Mouse (Mus musculus): ENCODE measurements around the gene Psmc6. TPM values are rescaled to one million over a fixed set of nuclear protein-coding genes. Genes with fewer than 3 reads are reported as not detected.

Psmc6 gene
- polyA plus RNA-seq, 1 experiment from 2014 or later = 146 TPM

GRCm38 (mm10) chr14:45307630-45308328 lies 21.8 kb upstream of the Psmc6 start:
- Histone ChIP-seq H3K4me1 (replicated peaks; ENCODE audit: insufficient read depth, low read length) (no peaks in the 10 kb centered on the region), H3K9me3 (replicated peaks; ENCODE audit: low read length) (no peaks in the 10 kb centered on the region), H3K27ac (no peak overlapping the region), H3K9ac (ENCODE audit: low read depth, low read length) (no peak overlapping the region), H3K4me2 (ENCODE audit: low read length) (no peak overlapping the region), H3K4me3 (replicated peaks; ENCODE audit: low read depth, low read length) (no peak overlapping the region), H3K36me3 (ENCODE audit: insufficient read depth, low read length) (no peaks in the 10 kb centered on the region), H3K27me3 (ENCODE audit: insufficient read depth, low read length) (no peaks in the 10 kb centered on the region)
- TF ChIP-seq CTCF (IDR thresholded peaks at IDR 0.05; ENCODE audit: low read depth) = no peak
- no peak for DNase-seq (ENCODE audit: low spot score)
- ATAC-seq (replicated peaks; ENCODE audit: low FRiP score, low read depth) = no peak
- 82% methylated on average over 8 of the region's 8 CpGs for WGBS

GRCm38 (mm10) chr14:45309646-45310045 lies 19.9 kb upstream of the Psmc6 start:
- H3K9me3 ChIP-seq (replicated peaks; ENCODE audit: low read length) = no peaks in the 10 kb centered on the region
- no peak for TF ChIP-seq CTCF (IDR thresholded peaks at IDR 0.05; ENCODE audit: low read depth)
- no peak overlapping the region for H3K4me2 ChIP-seq (ENCODE audit: low read length)
- no peak overlapping the region for H3K27ac ChIP-seq
- 88% methylated on average over 13 of the region's 13 CpGs for WGBS
- ATAC-seq (replicated peaks; ENCODE audit: low FRiP score, low read depth) (no peak), DNase-seq (ENCODE audit: low spot score) (no peak)
- H3K4me1 ChIP-seq (replicated peaks; ENCODE audit: insufficient read depth, low read length) = no peaks in the 10 kb centered on the region
- no peaks in the 10 kb centered on the region for H3K27me3 ChIP-seq (ENCODE audit: insufficient read depth, low read length)
- no peak overlapping the region for H3K9ac ChIP-seq (ENCODE audit: low read depth, low read length)
- H3K4me3 ChIP-seq (replicated peaks; ENCODE audit: low read depth, low read length) = no peak overlapping the region
- no peaks in the 10 kb centered on the region for H3K36me3 ChIP-seq (ENCODE audit: insufficient read depth, low read length)

GRCm38 (mm10) chr14:45310101-45310500 lies 19.5 kb upstream of the Psmc6 start:
- ATAC-seq (replicated peaks; ENCODE audit: low FRiP score, low read depth) = no peak
- Histone ChIP-seq H3K4me2 (ENCODE audit: low read length) (no peak overlapping the region), H3K9me3 (replicated peaks; ENCODE audit: low read length) (no peaks in the 10 kb centered on the region), H3K4me3 (replicated peaks; ENCODE audit: low read depth, low read length) (no peak overlapping the region), H3K4me1 (replicated peaks; ENCODE audit: insufficient read depth, low read length) (no peaks in the 10 kb centered on the region), H3K9ac (ENCODE audit: low read depth, low read length) (no peak overlapping the region), H3K36me3 (ENCODE audit: insufficient read depth, low read length) (no peaks in the 10 kb centered on the region), H3K27ac (no peak overlapping the region), H3K27me3 (ENCODE audit: insufficient read depth, low read length) (no peaks in the 10 kb centered on the region)
- no peak for TF ChIP-seq CTCF (IDR thresholded peaks at IDR 0.05; ENCODE audit: low read depth)
- WGBS = 92% methylated on average over 14 of the region's 14 CpGs
- no peak for DNase-seq (ENCODE audit: low spot score)

GRCm38 (mm10) chr14:45316927-45317326 lies 12.7 kb upstream of the Psmc6 start:
- Histone ChIP-seq H3K4me2 (ENCODE audit: low read length) (peak overlapping the region; percentile 73), H3K9me3 (replicated peaks; ENCODE audit: low read length) (no peaks in the 10 kb centered on the region), H3K27ac (no peak overlapping the region), H3K9ac (ENCODE audit: low read depth, low read length) (no peak overlapping the region), H3K4me1 (replicated peaks; ENCODE audit: insufficient read depth, low read length) (peaks cover 5% of the 10 kb centered on the region; the same call in 1 of the 2 replicates), H3K4me3 (replicated peaks; ENCODE audit: low read depth, low read length) (peak overlapping the region; percentile 93; the same call in 1 of the 2 replicates), H3K36me3 (ENCODE audit: insufficient read depth, low read length) (no peaks in the 10 kb centered on the region), H3K27me3 (ENCODE audit: insufficient read depth, low read length) (no peaks in the 10 kb centered on the region)
- TF ChIP-seq CTCF (IDR thresholded peaks at IDR 0.05; ENCODE audit: low read depth) = no peak
- 77% methylated on average over 5 of the region's 5 CpGs for WGBS
- ATAC-seq (replicated peaks; ENCODE audit: low FRiP score, low read depth) = no peak
- DNase-seq (ENCODE audit: low spot score) = no peak

GRCm38 (mm10) chr14:45317921-45318411 lies 11.6 kb upstream of the Psmc6 start:
- Histone ChIP-seq H3K4me1 (replicated peaks; ENCODE audit: insufficient read depth, low read length) (peaks cover 5% of the 10 kb centered on the region; the same call in 1 of the 2 replicates), H3K27ac (peak overlapping the region; percentile 86), H3K36me3 (ENCODE audit: insufficient read depth, low read length) (no peaks in the 10 kb centered on the region), H3K9ac (ENCODE audit: low read depth, low read length) (peak overlapping the region; percentile 92), H3K9me3 (replicated peaks; ENCODE audit: low read length) (no peaks in the 10 kb centered on the region), H3K4me3 (replicated peaks; ENCODE audit: low read depth, low read length) (peak overlapping the region; percentile 93), H3K27me3 (ENCODE audit: insufficient read depth, low read length) (no peaks in the 10 kb centered on the region), H3K4me2 (ENCODE audit: low read length) (peak overlapping the region; percentile 73)
- ATAC-seq (replicated peaks; ENCODE audit: low FRiP score, low read depth) (peak; percentile 34), DNase-seq (ENCODE audit: low spot score) (no peak)
- no peak for TF ChIP-seq CTCF (IDR thresholded peaks at IDR 0.05; ENCODE audit: low read depth)
- WGBS = under 1% methylated on average over 38 of the region's 38 CpGs

GRCm38 (mm10) chr14:45318426-45319236 lies 11.0 kb upstream of the Psmc6 start, which contains the start of gene Ero1l:
TSS of gene Ero1l (minus strand) at chr14:45318771.
- H3K4me3 ChIP-seq (replicated peaks; ENCODE audit: low read depth, low read length) = peak within 1 kb of the TSS; percentile 93
- DNase-seq (ENCODE audit: low spot score) = peak; percentile 87
- WGBS = 2% methylated on average over 47 of the region's 74 CpGs
- no peaks in the 10 kb centered on the region for H3K27me3 ChIP-seq (ENCODE audit: insufficient read depth, low read length)
- peak within 1 kb of the TSS; percentile 92 for H3K9ac ChIP-seq (ENCODE audit: low read depth, low read length)
- H3K36me3 ChIP-seq (ENCODE audit: insufficient read depth, low read length) = no peaks in the 10 kb centered on the region
- peak; percentile 94 for ATAC-seq (replicated peaks; ENCODE audit: low FRiP score, low read depth)
- H3K4me1 ChIP-seq (replicated peaks; ENCODE audit: insufficient read depth, low read length) = peaks cover 5% of the 10 kb centered on the region; the same call in 1 of the 2 replicates
- H3K9me3 ChIP-seq (replicated peaks; ENCODE audit: low read length) = no peaks in the 10 kb centered on the region
- no peak for TF ChIP-seq CTCF (IDR thresholded peaks at IDR 0.05; ENCODE audit: low read depth)
- H3K4me2 ChIP-seq (ENCODE audit: low read length) = peak within 1 kb of the TSS; percentile 73
- H3K27ac ChIP-seq = peak within 1 kb of the TSS; percentile 86

All from kidney, postnatal 0 days (tissue).